Mouse (Mus musculus): ENCODE measurements around the gene Snx32.

- TF ChIP-seq CTCF (IDR thresholded peaks at IDR 0.05; ENCODE audit: insufficient read depth, low read depth, low read length) (no peak), POLR2A (IDR thresholded peaks at IDR 0.05; ENCODE audit: insufficient read depth, low read depth, low read length) (no peak)
These were observed 43.9 kb upstream of the Snx32 start for GRCm38 (mm10) chr19:5554212-5554611.
